Mouse (Mus musculus) lung, postnatal 0 days (tissue): ENCODE measurements around the gene Pbx2.

Experiments used
- CTCF ChIP-seq: IDR thresholded peaks from 2 replicates; pipeline ENCODE4 v1.5.1; 2016; ENCODE audit warnings: antibody characterized with exemption, mild to moderate bottlenecking
- EP300 ChIP-seq: IDR thresholded peaks from 2 replicates; pipeline ENCODE4 v1.6.1; 2016; ENCODE audit warnings: antibody characterized with exemption, mild to moderate bottlenecking, control low read depth

DNA sequence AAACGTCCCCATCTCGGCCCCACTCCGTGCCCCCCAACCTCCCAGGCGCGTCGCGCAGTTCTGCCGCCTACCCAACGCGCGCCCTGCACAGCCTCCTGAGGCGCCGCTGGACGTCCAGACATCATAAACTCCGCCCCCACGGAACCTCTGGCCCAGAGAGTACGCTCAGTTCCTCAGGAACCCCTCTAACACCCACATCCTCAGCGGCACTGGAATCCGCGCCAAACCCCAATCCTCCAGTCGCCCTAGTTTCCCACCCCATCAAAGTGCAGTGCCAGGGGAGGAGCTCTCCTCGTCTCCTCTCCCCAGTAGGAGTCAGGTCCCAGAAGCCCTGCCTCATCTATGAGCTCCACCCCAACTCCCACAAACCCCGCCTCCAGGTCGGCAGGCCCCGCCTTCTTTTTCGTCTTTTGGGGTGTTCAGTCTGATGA, 41.2 kb downstream of the Pbx2 start:
- TF ChIP-seq CTCF (no peak), EP300 (no peak)
